Mouse (Mus musculus): ENCODE data around the gene Elk3. TPM values are rescaled to one million over a fixed set of nuclear protein-coding genes. Genes with fewer than 3 reads are reported as not detected.

Elk3 gene
- total RNA-seq, 1 experiment from 2014 or later: 46.4 TPM

DNA sequence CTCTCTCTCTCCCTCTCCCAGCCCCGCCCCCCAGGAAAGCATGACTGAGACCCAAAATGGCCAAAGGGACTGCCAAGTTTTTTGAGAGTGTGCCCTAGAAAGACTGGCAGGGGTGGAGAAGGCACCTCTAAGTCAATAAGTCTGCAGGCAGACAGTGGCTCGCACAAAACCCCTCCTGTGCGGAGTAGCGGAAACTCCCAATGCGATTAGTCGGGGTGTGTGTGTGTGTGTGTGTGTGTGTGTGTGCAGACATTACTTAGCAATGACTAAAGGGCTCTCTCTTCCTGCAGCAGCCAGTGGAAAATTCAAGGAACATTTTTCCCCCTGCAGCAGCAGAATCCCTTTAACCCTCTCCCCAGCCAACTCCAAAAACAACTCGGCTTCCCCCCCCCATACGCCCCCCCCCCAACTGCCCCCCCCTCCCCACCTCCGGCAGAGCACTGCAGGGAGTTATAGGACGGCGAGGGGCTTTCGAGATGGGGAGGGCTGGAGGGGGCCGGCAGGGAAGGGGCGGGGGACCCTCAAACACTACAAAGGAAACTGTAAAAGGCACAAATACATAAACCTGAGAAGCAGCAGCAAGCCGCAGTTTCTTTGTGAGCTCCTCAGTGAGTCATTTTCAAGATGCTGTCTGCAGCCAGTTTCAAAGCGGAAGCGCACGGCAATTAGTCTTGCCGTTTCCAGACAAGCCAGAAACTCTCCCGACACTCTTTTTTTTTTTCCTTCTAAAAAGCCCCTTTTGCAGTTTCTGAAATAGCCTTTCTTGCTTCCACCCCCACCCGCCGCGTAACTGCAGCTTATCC is 1.6 kb downstream of the Elk3 start:
- ATAC-seq (replicated peaks in 1 of 2; ENCODE audit: insufficient read depth in 1 of 2, low FRiP score in 2 of 2, low TSS enrichment in 1 of 2, low read depth in 1 of 2, poor library complexity in 2 of 2, severe bottlenecking in 2 of 2): peak; percentile 26 to 55; a peak in 2 of 4 replicates

DNA sequence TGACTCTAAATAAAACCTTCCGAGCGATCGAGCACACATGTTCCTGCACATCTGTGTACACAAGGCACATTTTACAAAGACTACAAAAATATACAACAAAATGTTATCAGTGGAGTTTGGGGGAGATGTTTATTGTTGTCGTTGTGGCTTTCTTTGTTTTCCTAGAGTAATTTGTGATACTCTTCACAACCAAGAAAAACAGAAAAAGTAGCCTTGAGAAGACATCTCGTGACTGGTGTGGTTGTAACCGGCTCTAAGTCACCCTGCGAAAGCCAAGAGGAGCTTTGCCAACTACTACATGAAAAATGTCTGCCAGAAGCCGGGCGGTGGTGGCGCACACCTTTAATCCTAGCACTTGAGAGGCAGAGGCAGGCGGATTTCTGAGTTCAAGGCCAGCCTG is 4.6 kb downstream of the Elk3 start:
- ATAC-seq (replicated peaks in 1 of 2; ENCODE audit: insufficient read depth in 1 of 2, low FRiP score in 2 of 2, low TSS enrichment in 1 of 2, low read depth in 1 of 2, poor library complexity in 2 of 2, severe bottlenecking in 2 of 2): no peak

DNA sequence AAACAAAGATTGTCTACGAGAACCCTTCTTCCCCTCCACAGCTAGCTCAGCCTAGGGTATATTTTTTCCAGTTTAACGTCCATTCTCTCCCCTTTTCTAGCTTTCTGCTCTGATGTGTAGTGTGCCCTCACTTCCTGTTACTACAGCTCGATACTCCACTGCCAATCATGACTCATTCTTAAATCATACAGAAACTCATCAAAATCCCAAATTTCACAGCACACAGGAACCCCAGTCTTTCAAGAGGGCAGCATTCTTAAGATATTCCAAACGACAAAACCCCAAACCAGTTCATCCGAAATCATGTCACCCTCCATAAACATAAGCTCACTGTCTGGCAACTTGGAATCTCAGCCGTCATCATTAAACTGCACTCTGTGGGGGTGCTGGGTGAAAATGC is 5.0 kb downstream of the Elk3 start:
- no peak for ATAC-seq (replicated peaks in 1 of 2; ENCODE audit: insufficient read depth in 1 of 2, low FRiP score in 2 of 2, low TSS enrichment in 1 of 2, low read depth in 1 of 2, poor library complexity in 2 of 2, severe bottlenecking in 2 of 2)

DNA sequence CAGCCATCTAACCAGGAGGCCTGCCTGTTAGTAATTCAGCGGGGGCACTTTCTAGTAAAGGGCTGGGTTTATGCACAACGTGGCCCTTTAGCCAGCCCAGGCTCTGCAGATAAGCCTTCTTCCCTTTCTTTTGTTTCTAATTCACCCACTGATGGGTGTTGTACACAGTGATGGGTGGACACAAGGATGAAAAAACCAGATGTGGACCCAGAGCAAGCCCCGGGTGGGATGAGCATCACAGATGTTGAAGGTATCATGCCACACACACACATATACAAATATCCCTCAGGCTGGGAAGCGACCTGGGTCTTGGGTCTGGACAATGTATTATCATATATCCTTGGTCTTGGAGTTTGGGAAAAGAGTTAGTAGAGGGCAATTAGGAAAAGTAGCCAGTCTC is 7.7 kb downstream of the Elk3 start:
- ATAC-seq (replicated peaks in 1 of 2; ENCODE audit: insufficient read depth in 1 of 2, low FRiP score in 2 of 2, low TSS enrichment in 1 of 2, low read depth in 1 of 2, poor library complexity in 2 of 2, severe bottlenecking in 2 of 2): no peak

DNA sequence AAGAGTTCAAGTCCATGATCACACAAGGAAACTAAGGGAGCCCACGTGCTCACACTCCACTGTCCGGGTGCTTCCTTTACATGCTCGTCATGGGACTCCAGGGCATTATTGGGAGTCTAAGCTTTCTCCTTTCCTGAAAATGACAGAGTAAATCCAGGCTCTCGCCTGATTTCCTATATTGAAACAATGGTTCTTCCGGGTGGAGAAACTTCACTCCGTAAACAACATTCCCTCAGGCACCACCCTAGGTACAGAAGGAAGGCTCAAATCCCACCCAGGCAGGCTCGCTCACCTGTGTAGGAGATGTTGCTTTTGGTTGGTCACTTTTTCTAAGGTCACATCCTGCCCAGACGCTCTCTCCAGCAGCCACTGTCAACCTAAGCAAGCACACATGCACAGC is 9.1 kb downstream of the Elk3 start:
- no peak for ATAC-seq (replicated peaks in 1 of 2; ENCODE audit: insufficient read depth in 1 of 2, low FRiP score in 2 of 2, low TSS enrichment in 1 of 2, low read depth in 1 of 2, poor library complexity in 2 of 2, severe bottlenecking in 2 of 2)

DNA sequence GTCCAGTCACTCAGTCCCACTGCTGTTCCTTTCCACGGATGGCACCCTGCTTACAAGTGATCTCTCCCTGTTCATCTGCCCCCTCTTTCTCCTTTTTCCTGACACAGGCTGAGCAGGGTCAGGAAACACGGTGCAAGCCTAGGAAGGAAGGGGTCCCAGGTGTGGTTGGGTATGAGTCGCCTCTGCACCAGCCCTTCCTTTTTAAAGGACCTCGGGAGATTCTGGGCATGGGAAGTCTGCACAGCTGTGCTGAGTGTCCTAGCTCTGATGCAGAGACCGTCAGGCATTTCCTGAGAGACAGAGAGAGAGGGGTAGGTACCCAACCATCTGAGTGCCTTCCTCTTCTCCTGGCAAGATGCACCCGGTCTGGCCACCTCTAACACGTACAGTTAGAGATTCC is 12.7 kb downstream of the Elk3 start:
- no peak; a peak in 1 of 4 replicates for ATAC-seq (replicated peaks in 1 of 2; ENCODE audit: insufficient read depth in 1 of 2, low FRiP score in 2 of 2, low TSS enrichment in 1 of 2, low read depth in 1 of 2, poor library complexity in 2 of 2, severe bottlenecking in 2 of 2)

DNA sequence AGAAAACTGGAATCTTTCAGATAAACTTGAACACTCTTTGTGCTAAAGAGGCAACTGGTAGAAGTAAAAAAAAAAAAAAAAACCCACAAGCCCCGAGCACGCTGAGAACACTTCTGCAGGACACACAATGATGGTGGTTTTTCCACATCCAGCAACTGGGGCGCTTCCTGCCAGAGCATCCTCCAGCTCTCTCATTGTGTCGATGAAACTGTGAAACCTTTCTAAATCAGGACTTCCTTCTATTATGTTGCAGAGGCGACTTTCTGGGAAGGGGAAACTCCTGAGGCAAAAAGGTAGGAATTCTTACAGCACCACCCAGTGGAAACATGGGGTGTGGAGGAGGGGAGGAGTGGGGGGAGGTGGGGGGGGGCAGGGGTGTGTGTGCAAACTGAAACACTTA is 13.2 kb downstream of the Elk3 start:
- no peak for ATAC-seq (replicated peaks in 1 of 2; ENCODE audit: insufficient read depth in 1 of 2, low FRiP score in 2 of 2, low TSS enrichment in 1 of 2, low read depth in 1 of 2, poor library complexity in 2 of 2, severe bottlenecking in 2 of 2)

DNA sequence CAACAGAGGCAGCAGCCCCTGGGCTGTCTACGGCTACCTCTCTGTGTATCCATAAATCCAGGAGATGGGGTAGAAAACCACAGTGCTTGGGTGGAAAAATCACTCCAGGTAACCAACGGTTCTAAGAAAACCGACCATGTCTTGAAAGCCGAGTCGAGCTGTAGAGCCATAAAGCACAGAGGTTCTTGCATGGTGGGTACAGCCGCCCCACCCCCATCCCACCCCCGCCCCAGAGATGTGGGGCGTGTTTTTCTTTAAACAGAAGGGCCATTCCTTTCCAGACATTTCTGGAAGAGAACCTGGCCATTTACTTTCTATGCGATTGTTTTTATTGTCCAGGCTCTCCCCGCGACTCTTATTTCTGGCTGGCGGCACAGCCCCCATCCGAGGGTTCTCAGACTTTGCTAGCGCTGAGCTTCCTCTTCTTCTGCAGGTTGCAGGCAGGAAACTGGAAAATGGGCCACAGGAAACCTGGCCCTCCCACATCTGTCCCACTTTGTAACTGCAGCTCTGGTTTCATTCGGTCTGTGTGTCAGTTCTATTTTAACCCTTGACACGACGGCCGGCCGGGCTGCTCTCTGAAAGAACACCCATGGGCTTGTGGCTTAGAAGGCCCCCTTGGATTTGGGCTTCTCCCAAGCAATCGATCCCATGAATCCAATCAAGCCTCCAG is 16.3 kb downstream of the Elk3 start:
- ATAC-seq (replicated peaks in 1 of 2; ENCODE audit: insufficient read depth in 1 of 2, low FRiP score in 2 of 2, low TSS enrichment in 1 of 2, low read depth in 1 of 2, poor library complexity in 2 of 2, severe bottlenecking in 2 of 2): peak; percentile 54 to 57

DNA sequence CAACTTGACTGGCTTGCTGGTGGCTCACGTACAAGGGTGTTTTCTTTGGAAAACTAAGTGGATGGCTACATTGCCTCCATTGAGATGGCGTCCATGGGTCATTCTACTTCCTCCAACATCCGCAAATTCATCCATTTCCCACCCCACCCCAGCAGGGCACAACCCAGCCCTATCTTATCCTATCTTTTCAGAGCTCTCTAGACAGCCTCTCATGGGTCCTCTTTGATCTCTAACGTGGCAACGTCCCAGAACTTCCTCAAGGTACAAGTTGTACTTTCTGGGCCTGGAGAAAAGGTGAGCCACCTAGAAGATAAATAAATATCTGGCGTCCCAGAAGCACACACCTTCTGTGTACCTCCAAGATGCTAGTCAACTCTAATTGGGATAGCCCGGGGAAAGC is 17.3 kb downstream of the Elk3 start:
- no peak for ATAC-seq (replicated peaks in 1 of 2; ENCODE audit: insufficient read depth in 1 of 2, low FRiP score in 2 of 2, low TSS enrichment in 1 of 2, low read depth in 1 of 2, poor library complexity in 2 of 2, severe bottlenecking in 2 of 2)

DNA sequence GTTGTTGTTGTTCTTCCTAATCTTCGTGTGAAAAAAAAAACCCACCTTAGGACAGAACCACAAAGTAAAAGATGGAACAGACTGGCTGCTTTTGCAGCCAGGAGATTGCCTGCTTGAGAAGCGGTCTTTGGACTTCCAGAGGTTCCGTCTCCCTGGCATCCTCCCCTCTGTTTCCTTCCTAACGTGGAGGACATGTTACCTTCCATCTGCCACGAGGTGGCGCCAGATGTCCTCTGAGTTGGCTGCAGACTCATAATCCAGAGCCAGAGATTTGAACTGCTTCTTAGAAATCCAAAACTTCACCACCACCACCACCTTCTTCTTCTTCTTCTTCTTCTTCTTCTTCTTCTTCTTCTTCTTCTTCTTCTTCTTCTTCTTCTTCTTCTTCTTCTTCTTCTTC is 19.1 kb downstream of the Elk3 start:
- ATAC-seq (replicated peaks in 1 of 2; ENCODE audit: insufficient read depth in 1 of 2, low FRiP score in 2 of 2, low TSS enrichment in 1 of 2, low read depth in 1 of 2, poor library complexity in 2 of 2, severe bottlenecking in 2 of 2): peak; percentile 47 to 48; a peak in 3 of 4 replicates

DNA sequence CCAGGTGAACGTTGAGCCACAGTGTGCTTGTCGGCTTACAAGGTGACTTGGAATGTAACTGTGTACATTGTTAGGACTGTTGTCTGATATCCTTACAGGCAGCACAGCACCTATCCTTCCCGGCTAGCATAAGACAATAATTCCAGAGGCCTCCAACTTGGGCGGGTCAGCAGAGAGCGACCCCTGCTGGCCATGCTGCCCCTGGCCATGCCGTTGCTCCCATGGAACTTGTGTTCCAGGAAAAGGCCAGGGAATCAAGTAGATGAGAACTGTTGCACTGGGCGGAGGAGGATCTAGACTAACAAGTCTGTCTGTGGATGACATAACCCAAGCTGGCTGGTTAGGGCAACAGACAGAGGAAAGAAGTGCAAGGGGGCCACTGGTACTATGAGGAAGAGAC is 19.6 kb downstream of the Elk3 start:
- no peak for ATAC-seq (replicated peaks in 1 of 2; ENCODE audit: insufficient read depth in 1 of 2, low FRiP score in 2 of 2, low TSS enrichment in 1 of 2, low read depth in 1 of 2, poor library complexity in 2 of 2, severe bottlenecking in 2 of 2)

DNA sequence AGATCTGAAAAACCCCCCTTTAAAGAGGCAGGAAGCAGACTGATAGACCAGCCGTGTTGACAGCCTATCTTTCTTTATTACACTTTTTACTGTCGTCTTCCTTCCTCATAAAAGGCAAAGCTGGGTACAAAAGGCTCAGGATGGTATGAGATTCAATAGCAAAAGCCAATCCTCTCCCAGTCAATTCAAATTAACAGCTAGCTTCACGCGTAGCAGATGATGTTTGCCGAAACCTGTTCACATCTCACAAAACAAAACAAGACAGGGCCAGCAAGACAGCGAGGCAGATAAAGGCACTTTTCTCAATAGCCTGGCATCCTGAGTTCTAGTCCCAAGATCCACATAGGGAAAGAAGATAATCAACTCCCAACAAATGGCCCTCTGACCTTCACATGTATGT is 21.5 kb downstream of the Elk3 start:
- ATAC-seq (replicated peaks in 1 of 2; ENCODE audit: insufficient read depth in 1 of 2, low FRiP score in 2 of 2, low TSS enrichment in 1 of 2, low read depth in 1 of 2, poor library complexity in 2 of 2, severe bottlenecking in 2 of 2): no peak

DNA sequence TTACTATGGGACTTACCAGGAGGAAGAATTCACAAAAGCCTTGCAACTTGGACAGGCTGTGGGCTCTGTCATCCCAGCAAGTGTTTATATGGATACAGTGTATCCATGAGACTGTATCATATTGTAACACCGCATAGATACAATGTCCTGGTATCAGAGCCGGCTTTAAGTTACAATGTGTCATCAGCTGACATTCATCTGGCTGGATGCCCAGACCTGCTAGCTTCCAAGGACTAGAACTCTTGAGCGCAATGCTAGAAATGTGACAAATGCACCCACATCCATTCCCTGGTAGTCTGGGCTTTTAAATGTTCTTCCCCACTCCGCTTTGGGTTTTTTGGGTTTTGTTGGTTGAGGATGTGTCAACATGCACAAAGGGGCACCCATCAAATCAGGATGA is 22.6 kb downstream of the Elk3 start:
- no peak for ATAC-seq (replicated peaks in 1 of 2; ENCODE audit: insufficient read depth in 1 of 2, low FRiP score in 2 of 2, low TSS enrichment in 1 of 2, low read depth in 1 of 2, poor library complexity in 2 of 2, severe bottlenecking in 2 of 2)

DNA sequence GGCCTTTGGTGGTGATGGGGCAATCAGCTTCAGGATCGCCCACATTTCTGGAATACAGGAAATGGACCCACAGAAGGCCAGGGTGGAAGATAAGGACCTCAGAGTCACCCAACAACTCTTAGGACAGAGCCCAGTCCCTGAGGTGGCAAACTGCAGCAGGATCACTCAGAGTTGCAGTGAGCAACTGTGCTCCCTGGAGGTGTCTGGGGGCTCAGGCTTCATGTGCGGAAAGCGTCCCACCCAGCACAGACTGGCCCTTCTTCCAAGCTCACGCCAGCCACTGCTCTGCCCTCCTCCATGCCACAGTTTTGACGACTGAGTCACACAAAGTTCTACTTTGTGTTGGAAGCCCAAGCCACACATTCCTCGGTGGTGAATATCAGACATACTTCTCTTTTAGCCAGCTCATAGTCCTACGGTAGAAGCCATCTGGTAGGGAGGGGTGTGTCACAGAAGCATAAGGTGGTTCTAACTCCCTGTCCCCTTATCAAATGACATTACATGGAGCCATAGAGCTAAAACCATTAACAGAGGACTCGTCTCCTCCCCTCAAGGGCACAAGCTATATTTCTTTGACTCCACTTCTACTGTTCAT is 23.3 kb downstream of the Elk3 start:
- ATAC-seq (replicated peaks in 1 of 2; ENCODE audit: insufficient read depth in 1 of 2, low FRiP score in 2 of 2, low TSS enrichment in 1 of 2, low read depth in 1 of 2, poor library complexity in 2 of 2, severe bottlenecking in 2 of 2): no peak

DNA sequence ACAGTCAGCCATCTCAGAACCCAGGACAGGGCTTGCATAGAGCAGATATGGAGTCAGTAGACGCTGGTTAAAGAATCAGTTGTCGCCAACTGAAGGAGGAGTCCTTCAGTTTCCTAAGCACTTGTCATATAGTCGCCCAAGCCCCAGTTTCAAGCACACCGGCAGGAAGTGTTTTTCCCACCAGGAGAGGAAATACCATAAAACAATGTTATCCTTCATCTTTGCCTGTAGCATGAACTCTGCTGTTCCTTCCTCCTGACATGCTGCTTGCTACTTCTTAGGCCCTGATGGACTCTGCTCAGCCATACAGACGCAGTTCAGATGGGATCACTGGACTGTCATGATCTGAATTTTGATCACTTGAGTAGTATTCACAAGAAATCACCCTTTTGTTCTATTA is 25.4 kb downstream of the Elk3 start:
- ATAC-seq (replicated peaks in 1 of 2; ENCODE audit: insufficient read depth in 1 of 2, low FRiP score in 2 of 2, low TSS enrichment in 1 of 2, low read depth in 1 of 2, poor library complexity in 2 of 2, severe bottlenecking in 2 of 2): no peak

DNA sequence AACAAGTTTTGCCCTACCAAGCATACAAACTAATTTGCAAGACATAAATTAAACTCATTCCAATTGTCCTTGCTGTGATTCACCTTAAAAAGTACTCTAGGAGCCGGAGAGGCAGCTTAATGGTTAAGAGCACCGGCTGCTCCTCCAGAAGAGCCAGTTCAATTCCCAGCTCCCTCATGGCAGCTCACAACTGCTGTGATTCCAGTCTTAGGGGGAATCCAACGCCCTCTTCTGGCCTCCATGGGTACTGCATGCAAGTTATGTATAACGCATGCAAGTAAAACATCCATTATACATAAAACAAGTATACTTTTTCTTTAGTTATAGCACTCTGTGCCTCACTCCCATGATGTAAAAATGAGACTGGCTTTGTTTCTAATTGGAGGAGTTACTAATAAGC is 27.7 kb downstream of the Elk3 start:
- no peak for ATAC-seq (replicated peaks in 1 of 2; ENCODE audit: insufficient read depth in 1 of 2, low FRiP score in 2 of 2, low TSS enrichment in 1 of 2, low read depth in 1 of 2, poor library complexity in 2 of 2, severe bottlenecking in 2 of 2)

DNA sequence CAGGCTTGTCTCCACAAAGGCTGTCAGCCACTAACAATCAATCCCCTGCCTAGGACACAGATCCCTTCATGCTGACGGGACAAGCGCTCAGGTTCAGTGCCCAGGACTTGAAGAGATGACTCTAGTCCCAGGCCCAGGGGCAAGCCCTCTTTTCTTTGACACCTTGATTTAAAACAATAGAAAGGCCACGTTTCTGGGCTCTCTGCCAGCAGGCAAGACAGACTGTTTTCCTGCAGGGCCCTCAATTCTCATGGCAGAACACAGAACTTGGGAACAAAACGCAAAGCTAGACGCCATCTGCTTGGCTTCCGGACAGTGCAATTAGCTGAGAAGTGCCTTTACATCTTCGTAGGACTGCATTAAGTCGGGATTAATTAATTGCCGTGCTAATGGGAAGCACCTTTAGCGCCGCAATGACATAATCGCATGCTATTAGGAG is 28.4 kb downstream of the Elk3 start:
- ATAC-seq (replicated peaks in 1 of 2; ENCODE audit: insufficient read depth in 1 of 2, low FRiP score in 2 of 2, low TSS enrichment in 1 of 2, low read depth in 1 of 2, poor library complexity in 2 of 2, severe bottlenecking in 2 of 2): no peak

DNA sequence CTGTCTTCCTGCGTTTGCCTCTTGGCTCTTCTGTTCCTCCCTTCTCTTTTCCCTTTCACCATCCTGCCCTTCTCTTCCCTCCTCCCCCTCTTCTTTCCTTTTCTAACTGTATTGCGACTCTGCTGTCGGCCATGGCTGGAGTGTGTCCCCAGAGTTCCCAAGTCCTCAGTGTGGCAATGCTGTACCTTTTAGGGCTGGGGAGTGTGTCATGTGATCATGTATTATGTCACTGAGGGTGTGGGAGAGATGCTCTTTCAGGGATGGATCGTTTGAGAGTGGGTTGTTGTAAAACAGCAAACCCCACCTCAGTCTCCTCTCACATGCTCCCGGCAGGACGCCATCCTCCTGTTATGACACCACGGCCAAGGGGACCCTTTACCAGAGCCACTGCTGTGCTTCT is 29.8 kb downstream of the Elk3 start:
- ATAC-seq (replicated peaks in 1 of 2; ENCODE audit: insufficient read depth in 1 of 2, low FRiP score in 2 of 2, low TSS enrichment in 1 of 2, low read depth in 1 of 2, poor library complexity in 2 of 2, severe bottlenecking in 2 of 2): no peak
